In the genomic region with DNA sequence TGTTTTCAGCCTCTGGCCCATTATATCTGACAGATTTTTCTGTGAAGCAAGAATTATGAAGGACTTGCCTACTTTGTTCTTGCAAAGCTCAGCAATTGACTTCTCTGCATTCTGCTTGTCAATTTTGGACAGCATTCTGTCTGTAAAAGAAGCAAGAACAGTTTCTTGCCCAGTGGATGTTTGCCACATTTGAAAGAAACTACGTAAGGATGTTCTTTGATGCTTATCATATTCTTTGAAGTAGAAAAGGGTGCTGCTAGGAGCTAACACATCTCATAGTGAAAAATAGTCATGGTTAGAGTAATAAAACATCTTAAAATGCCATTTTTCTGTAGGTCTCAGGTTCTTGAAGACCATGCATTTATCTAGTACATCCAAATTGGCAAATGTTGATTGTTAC, we compare ENCODE assay signal across 11 mouse cellular contexts.
"Had no signal": no experiment of that assay in that cellular context is flagged by ENCODE, and none has a peak within 500 bp of the region (broad histone marks: within the 10 kb centered on the region; RNA-seq: fewer than 3 reads in every experiment).

No protein-coding gene starts in this region.

- DNase-seq: kidney, adult 8-10 months; kidney, postnatal 10 days; kidney, postnatal 36 days; left cerebral cortex, postnatal 4 days; lung, adult 18-20 months; lung, postnatal 10 days; lung, postnatal 36 days; midbrain, embryonic 14.5 days; thymus, adult 18-20 months; thymus, postnatal 36 days had no signal

- ATAC-seq: liver, embryonic 12.5 days had no signal
